Mouse (Mus musculus): ENCODE results near the gene Mex3b. TPM values are rescaled to one million over a fixed set of nuclear protein-coding genes. Genes with fewer than 3 reads are reported as not detected.

Mex3b gene
- 2.5 and 3.0 TPM in 2 replicates for polyA plus RNA-seq (2012; rRNA removed)

DNA sequence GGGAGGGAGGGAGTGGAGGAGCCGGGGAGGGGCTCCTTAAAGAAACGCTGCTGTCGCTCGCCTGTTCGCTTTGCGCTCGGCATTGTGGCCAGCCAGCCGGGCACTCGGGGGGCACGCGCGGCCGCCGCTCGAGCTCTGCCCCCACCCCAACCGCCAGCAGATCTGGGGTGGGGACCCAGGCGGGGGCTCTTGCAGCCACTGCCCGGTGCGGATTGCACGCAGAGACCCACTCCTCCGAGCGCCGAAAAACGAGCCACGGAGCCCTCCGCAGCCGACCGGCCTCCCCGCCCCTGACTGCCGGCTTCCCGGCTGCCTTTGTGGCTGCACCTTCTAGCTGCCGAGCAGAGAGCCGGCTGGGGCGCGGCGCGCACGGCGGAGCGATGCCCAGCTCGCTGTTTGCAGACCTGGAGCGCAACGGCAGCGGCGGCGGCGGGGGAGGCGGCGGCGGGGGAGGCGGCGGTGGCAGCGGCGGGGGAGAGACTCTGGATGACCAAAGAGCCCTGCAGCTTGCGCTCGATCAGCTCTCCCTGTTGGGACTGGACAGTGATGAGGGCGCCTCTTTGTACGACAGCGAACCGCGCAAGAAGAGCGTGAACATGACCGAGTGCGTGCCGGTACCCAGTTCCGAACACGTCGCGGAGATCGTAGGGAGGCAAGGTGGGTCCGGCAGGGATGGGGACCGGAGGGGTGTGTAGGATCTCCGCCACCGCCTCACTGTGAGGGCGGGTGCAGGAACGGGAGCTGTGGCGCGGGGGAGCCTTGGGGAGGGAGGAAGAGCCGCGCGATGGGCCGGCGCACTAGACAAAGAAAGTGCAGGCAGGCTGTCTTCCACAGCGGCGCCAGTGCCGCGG, at the start of gene Mex3b:
Gene Mex3b (plus strand): TSS at position 63 of the 851 bp plus-strand sequence.
- WGBS = under 1% methylated on average over 87 of the region's 87 CpGs
- no peak for DNase-seq (ENCODE audit: low read depth, low spot score)

DNA sequence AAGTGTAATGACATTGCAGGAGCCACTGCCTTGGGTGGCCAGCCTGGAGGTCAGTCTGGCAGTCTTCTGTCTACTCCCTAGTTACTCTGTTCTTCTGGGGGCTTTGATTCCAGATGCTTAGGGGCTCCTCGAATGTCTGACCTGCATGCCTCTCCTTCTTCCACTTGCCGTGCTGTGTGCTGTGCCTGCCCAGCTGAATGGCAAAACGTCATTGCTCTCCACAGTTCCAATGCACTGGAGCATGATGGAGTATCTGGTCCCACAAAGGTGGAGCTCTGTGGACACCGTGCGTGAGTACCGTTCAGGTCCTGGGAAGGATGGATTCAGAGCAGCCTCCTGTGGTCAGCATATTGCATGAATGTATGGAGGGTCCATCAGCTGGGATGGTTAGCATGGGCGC, 47.6 kb upstream of the Mex3b start:
- DNase-seq (ENCODE audit: low read depth, low spot score) = no peak
- WGBS = 94% methylated on average over 7 of the region's 7 CpGs

DNA sequence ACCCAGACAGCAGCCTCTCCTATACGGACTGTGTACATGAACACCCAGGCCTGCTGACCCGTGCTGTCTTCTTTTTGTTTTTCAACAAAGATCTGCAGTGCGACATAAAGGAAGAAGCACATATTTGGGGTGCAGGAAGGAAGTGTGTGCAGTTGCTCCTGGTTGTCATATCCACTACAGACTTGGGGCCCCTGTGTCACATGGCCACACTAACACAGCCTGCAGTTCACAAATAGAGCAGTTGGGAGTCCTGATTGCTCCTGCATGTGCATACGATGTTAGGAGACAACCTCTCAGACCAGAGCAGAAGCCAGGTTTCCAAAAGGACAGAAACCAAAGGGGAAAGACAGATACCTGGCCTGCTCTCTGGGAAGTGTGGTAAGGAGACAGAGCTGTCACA, 46.5 kb upstream of the Mex3b start:
- WGBS = 69% methylated on average over 4 of the region's 4 CpGs
- DNase-seq (ENCODE audit: low read depth, low spot score) = no peak

DNA sequence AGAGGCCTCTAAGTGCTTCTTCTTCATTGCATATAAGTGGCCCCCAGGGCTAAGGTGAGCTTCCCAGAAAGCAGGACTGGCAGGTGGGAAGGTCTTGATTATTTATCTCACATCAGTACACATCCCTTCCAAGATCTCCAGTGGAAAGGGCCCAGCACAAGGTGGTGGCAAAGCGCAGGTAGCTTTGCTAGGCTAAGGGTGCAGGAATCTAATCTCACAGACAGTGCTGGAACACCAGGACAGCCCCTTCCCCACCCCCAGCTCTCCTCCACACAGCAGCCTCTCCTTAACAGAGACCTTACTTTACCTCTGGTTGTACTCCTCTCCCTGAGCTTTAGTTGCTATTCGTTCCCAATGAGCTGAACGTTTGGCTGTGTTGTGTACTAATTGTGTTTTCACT, 45.6 kb upstream of the Mex3b start:
- no peak for DNase-seq (ENCODE audit: low read depth, low spot score)
- 71% methylated on average over 3 of the region's 3 CpGs for WGBS

DNA sequence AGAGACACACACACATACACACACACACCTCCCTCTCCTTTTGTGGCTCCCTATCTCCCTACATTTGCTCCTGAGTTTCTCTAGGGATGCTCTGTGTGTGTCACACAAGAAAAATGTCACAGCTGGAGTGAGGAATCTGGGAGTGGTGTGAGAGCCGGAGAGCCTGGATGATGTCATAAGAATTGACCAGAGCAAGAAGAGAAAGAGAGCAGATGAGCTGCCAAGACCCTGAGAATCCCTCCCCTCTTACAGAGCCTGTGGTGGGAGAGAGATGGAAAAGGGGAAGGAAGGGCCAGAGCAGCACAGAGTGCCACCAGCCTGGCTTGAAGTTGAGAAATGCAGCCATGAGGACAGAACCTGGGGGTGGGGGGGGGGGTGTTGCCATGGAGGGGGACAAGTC, 44.6 kb upstream of the Mex3b start:
- DNase-seq (ENCODE audit: low read depth, low spot score) = no peak
- 34% methylated on average over 1 of the region's 1 CpGs for WGBS

DNA sequence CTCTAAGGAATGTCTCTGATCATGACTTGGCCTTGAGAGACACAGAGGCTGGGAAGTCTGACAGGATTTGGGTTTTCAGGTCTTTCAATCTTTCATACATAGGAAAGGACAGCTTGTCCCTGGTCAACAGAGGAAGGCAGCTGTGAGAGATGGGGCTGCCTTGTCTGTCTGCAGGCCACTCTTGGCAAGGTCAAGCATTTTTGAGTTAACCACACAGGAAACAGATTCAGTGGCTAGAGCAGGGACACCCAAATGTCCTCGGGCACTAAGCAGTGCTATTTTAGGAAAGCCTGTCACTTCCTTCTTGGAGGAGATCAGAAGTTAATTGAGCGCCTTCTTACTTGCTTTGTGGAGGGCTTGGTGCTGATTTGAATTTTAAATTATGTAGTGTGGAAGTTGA, 38.9 kb upstream of the Mex3b start:
- 59% methylated on average over 2 of the region's 2 CpGs for WGBS
- DNase-seq (ENCODE audit: low read depth, low spot score) = no peak

DNA sequence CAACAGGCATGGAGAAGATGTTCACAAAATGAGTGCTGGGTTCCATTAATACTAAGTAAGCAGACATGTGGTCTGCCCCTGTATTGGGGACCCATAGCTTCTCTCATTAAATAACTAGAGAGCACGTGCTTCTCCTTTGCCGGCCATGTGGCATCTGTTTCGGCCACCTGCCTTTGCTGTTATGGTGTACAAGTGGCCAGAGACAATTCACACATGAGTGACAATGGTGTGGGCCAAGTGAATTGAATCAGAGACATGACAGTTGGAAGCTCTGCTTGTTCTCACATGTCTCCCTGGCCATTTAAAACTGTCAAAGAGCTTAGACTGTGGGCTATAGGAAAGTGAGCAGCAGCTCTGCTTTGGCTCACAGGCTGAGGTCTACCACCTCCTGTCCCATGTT, 37.6 kb upstream of the Mex3b start:
- 88% methylated on average over 3 of the region's 3 CpGs for WGBS

DNA sequence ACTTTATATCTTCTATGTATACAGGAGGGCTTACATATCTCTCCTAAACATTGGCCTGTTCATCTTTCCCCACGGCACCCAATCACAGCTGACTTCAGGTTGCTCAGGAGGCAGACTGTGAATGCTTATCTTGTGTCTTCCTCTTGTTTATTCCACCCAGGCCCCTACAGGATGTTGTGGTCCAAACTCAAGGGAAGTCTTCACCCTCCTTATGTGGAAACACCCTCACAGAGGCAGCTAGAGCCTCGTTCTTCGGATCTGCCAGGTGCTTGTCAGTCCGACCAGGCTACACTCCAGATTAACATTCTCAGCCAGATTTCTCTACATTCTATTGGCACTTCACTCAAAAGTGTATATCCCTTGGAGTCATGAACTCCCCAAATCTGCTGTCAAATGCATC, 32.7 kb upstream of the Mex3b start:
- no peak for DNase-seq (ENCODE audit: low read depth, low spot score)
- 61% methylated on average over 4 of the region's 4 CpGs for WGBS

More for the DNA sequence above, 37.6 kb upstream of the Mex3b start:
- no peak for DNase-seq (ENCODE audit: low read depth, low spot score)

DNA sequence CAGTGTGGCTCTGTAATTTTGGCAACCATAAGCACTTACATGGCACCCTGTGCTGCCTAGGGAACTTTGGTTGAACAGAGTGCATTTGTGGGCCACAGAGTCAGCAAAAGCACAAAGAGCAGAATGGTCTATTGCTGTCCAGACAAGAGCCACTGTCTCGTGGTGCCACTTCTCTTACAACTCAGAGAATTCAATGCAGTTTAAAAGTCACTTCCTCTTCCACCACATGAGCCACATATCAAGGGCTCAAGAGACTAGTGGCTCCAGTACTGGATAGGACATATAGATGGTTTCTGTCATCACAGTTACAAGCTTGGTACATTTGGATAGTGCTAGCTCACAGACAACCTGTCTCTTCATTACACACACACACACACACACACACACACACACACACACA, 28.7 kb upstream of the Mex3b start:
- DNase-seq (ENCODE audit: low read depth, low spot score) = no peak
- WGBS = 45% methylated on average over 1 of the region's 1 CpGs

DNA sequence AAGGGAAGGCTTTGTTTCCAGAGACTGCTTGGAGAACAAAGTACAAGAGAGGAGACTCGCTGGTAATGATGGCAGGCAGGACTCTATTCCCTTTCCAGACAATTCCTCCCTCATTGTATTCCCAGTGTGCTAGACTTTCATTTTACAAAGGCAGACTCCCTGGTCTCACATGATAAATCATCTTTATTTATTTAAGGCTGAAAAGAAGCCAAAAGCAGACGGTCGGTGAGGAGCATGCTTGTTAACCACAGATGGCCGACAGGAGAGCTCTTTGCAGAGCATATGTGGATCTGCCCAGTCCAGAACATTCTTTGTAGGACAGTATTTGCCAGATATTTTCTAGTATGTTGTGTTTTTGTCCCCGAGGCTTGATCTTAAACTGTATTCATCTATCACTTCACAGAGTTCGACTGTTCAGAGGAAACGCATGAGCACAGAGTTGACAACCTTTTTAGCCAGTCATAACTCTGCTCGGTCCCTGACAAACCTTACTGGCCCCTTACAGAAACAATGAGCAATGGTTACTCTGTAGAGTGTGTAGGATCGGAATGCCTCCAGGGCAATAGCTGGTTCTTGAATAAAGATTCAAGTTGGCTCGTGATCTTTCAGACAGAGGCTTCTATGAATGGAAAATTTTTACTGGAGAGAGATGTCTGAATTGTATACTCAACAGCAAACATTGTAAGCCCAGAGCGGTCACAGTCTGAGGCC, 28.0 kb upstream of the Mex3b start:
- 43% methylated on average over 11 of the region's 11 CpGs for WGBS

DNA sequence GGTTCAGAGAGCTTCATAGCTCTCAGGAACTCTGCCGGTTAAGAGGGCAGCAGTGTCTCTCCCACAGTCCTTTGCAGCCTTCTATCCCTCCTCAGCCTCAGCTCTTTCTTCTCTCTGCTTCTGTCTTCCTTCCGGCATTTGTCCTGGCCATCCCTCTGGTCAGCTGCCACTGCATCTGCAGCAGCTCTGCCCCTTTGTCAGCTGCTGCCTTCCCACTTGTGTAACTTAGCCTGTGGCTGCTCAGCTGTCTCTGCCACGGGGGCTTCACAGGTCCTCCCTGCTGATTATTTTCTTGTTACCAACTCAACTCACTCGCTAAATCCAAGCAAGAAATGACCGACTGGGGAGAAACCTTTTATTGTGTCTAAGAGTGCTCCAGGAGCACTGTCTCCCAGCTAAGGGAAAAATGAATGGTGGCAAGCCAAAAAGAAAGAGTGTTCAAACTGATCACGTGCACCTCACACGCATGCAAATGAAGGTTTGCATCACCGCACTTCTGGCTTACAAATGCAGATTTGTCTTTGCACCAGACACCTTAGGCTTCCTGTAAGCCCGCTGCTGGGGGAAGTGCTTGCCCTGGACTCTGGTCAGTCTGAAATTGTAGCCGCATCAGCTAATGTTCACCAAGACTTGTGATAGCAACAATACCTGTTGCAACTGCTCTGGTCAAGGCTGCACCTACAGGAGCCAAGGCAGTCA, 24.8 kb upstream of the Mex3b start:
- no peak for DNase-seq (ENCODE audit: low read depth, low spot score)
- 59% methylated on average over 10 of the region's 10 CpGs for WGBS

More for the DNA sequence above, 28.0 kb upstream of the Mex3b start:
- DNase-seq (ENCODE audit: low read depth, low spot score) = no peak

DNA sequence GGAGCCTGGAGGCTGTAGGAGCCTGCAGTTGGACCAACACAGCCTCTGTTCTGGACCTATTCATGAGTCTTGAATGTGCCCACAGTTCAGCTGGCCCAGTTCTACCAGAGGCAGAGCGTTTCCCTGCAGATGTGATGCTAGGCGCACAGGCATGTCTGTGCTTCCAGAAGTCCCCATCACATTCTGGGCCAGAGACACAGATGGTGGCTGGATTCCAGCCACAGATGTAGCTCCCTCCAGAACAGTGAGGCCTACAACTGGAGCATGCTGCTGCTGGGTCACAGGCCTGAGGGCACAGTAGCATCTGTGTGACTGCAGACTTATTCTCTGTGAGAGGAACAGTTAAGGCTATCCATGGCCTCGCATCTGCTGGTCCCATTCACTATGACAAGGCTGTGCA, 16.4 kb upstream of the Mex3b start:
- DNase-seq (ENCODE audit: low read depth, low spot score) = no peak
- WGBS = 85% methylated on average over 3 of the region's 3 CpGs

DNA sequence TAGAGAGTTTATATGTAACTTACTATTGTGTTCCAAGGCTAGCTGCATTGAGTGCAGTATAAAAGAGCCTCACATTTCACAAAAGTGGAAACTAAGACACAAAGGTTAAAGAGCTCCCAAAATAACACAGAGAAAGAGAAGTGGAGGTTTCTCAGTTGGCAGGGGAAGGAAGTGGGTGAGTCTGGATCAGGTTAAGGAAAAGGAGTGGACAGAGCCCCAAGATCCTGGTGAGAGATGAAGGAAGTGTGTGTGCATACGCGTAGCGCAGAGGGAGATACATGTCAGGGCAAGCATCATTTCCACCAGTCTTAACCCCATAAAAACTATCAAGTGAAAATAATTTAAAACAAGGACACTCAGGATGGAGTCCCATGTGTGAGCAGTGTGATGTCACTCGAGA, 15.5 kb upstream of the Mex3b start:
- no peak for DNase-seq (ENCODE audit: low read depth, low spot score)
- 93% methylated on average over 4 of the region's 4 CpGs for WGBS

DNA sequence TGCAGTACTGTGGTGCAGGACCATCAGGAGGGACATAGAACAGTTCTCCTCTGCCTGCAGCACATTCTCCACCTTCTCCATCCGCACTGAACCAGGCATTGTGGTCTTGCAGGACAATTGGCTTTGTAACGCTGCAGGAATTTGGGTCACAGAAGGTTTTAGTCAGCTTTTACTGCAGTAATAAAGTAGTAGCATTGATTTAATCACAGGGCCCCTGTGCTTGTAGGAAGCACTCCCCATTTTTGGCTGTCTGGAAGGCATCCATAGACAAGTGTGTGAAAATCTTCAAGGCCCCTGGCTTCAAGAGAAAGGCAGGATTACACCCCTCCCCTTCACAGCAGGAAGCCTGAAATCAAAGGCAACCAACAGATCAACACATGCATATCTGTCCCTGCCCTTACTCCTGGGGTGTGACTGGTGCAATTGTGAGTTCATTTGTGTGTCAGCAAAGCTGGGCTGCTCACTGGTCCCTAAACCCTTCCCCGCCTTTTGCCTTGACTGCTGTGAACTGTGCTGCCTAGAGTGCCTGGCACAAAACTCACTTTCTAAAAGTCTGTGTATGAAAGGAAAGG, 12.9 kb upstream of the Mex3b start:
- 33% methylated on average over 3 of the region's 3 CpGs for WGBS

DNA sequence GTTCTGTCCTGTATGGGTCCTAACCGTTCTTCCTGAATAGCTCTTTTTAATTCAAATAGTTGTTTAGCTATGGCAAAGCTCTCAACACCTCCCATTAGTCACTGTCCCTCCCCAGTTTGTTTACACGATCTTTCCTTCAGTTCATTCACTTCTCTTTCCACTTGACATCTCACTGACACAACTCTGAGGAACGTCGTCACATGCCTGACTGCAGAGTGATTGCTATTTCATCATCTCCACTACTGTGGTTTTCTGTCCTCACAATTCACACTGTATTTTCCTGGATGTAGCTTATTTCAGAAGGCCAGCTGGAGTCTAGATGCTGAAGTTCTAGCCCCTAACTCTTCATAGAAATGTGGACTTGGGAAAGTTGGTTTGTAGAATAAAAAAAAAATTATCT, 8.5 kb upstream of the Mex3b start:
- WGBS = 36% methylated on average over 4 of the region's 4 CpGs

More for the DNA sequence above, 12.9 kb upstream of the Mex3b start:
- DNase-seq (ENCODE audit: low read depth, low spot score) = no peak

DNA sequence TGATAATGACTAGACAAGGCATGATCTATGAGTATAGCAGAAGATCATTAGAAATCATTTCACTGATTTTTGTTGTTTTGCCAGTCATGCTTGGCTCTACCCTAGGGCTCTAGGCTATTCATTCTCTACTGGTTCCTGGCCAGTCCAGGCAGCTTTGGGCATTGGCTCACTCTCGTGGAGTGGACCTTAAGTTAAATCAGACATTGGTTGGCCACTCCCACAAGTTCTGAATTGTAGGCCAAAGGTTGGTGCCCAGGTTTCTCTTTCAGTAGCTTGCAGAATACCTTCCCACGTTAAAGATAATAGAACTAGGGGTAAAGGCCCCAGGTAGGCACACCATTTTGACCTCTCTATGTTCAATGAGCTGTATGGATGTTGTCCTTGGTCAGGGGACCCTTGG, 6.5 kb upstream of the Mex3b start:
- DNase-seq (ENCODE audit: low read depth, low spot score) = no peak
- WGBS = 31% methylated on average over 2 of the region's 2 CpGs

More for the DNA sequence above, 8.5 kb upstream of the Mex3b start:
- no peak for DNase-seq (ENCODE audit: low read depth, low spot score)

DNA sequence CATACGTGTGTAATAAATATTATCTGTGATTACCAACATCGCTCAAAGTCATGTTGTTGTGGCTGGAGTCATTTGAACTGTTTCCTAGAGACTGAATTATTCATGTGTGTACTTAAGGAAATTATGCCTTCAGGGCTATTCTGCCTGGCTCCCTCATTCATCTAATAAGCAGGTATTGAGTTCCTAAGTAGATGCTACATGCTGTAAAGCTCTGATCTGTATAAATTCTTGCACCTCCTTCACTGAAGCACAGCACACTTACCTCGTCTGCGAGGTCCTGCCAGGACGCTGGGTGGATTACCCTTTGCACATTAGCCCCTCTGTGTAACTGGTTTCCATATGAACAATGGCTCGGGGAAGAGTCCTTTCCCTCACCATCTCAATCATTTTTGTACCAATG, 3.8 kb upstream of the Mex3b start:
- no peak for DNase-seq (ENCODE audit: low read depth, low spot score)
- WGBS = 74% methylated on average over 6 of the region's 6 CpGs

DNA sequence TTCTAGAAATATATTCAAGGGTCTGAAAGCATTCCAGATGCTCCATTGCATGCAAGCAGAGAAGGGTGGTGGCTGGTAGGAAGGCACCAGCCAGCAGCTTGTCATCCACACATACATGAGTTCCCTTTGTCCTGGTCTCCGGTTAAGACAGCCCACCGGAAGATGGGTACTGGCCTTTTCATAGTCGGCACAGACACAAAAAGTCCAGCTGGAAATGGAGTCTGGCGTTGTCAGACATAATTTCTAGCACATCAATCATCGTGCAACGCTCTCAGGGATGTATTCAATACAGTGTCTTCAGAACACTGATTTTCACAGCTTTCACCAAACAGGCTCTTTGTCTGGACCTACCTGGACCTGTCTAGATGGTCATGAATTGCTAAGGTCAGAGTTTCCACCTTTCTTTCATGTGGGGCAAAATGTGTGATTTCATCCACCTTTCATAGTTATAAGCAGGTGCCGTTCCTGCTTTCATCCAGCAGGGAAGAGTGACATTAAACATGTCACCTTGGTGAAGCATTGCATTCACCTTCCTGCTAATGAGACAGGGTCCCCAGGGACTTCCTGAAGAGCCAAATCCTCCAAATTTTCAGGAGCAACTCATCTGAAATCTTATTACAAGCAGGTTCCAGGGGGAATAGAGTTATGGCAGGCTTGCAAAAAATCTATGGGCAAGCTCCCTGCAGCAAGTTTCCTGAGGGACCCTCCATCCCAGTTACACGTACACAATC, 2.7 kb upstream of the Mex3b start:
- DNase-seq (ENCODE audit: low read depth, low spot score) = no peak
- 68% methylated on average over 8 of the region's 8 CpGs for WGBS

DNA sequence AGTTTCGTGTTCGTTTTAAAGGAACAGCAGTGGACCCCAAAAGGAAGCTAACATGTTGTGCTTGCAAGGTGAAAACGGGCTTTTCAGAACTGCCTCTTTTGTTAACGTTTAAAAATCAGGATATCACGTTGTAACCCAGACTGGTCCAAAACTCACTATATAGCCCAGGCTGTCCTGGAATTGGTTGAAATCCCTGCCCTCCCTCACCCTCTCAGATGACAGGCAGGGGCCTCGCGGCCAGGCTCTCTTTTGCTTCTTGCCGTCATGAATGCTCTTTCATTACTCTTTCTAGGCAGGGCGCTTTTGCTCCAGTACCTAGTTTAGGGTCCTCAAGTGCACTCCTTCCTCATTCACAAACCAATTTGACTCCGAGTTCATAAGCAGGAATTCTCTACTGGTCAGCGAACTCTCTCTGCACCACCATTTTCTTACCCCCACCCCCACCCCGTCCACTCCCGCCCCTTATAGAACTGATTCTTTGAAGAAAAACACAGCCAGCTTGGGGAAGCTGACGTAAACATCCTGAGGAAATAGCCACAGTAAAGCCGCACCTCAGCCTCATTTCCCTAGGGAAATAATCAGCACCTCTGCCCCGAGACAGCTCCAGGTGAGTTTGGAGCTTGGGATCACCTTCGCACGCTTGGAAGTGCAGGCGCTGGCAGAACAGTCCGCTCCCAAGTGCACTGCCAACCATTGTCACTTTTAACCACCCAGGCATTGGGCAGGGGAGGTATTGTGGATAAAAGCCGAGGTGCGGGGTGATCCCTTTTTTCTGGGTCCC, 2.0 kb upstream of the Mex3b start:
- no peak for DNase-seq (ENCODE audit: low read depth, low spot score)
- WGBS = 5% methylated on average over 22 of the region's 22 CpGs
